Mouse (Mus musculus): ENCODE data around the gene Mrps6. TPM values are rescaled to one million over a fixed set of nuclear protein-coding genes. Genes with fewer than 3 reads are reported as not detected.

Mrps6 gene
- total and polyA plus RNA-seq, 3 experiments: 10.1 to 23.2 (median 16.6) TPM

DNA sequence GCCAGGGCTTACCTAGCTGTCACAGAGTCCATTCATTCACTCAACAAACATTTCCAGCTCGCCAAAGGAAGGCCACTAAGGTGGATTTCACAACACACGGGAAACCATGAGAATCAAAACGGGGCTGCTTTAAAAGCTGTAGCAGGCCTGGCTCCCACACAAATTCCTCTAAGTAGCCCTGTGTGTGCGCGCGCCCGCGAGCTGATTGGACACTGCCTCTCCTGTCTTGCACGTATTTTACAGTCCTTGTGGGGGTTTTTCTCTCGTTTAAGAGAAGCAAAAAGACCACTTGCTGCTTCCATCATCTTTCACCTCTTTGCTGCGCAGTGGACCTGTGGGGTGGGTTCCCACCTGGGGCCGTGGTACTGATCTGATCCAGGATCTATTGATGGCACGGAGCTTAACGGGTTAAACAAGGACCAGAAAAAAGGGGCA is 100.0 kb downstream of the Mrps6 start:
- TF ChIP-seq POLR2AphosphoS5 (IDR thresholded peaks at IDR 0.05; ENCODE audit: insufficient replicate concordance, low read depth, low read length) (no peak), GATA2 (IDR thresholded peaks at IDR 0.05; ENCODE audit: borderline replicate concordance, low read depth, low read length) (no peak), CTCF (IDR thresholded peaks at IDR 0.05; ENCODE audit: low read depth, low read length) (no peak), TAL1 (conservative IDR thresholded peaks at IDR 0.05; ENCODE audit: low read depth, low read length) (no peak), GATA1 (IDR thresholded peaks at IDR 0.05; ENCODE audit: borderline replicate concordance, low read length) (no peak)
- no peak for DNase-seq (ENCODE audit: low spot score)

DNA sequence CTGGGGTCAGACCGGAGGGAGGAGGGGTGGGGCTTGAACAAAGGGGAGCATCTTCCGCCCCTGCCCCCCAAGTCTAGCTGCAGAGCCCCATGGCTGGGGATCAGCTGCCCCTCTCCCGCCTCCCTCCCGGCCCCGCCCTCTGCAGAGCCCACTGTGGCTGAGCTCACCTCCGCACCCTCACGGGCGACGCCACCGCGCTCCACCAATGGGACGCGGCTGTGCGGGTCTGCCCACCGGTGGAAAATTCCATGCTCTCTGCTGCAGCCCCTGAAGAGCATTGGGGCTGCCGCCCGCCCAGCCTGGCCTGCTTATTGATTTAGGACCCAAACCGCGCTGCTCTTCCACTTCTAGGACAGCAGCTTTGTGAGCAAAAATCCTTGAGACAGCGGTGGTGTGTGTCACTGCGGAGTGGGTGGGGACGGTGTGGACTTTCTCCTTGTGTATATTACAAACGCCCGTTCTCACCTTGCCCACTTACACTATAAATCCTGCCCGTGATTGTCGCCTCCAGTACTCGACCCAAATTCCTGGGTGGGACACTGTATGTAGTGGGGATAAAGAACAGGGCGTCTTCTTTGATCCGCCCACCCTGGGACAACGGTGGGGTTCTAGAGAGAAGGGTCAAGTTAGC is 100.5 kb downstream of the Mrps6 start:
- DNase-seq (ENCODE audit: low spot score): no peak
- H3K4me3 ChIP-seq (ENCODE audit: low read depth, low read length): no peak overlapping the region
- peaks cover 14% of the 10 kb centered on the region; the same call in 1 of the 2 replicates for H3K27me3 ChIP-seq (ENCODE audit: insufficient read depth, low read length)
- TF ChIP-seq GATA2 (IDR thresholded peaks at IDR 0.05; ENCODE audit: borderline replicate concordance, low read depth, low read length) (no peak), GATA1 (IDR thresholded peaks at IDR 0.05; ENCODE audit: borderline replicate concordance, low read length) (no peak), POLR2AphosphoS5 (IDR thresholded peaks at IDR 0.05; ENCODE audit: insufficient replicate concordance, low read depth, low read length) (no peak), CTCF (IDR thresholded peaks at IDR 0.05; ENCODE audit: low read depth, low read length) (no peak), TAL1 (conservative IDR thresholded peaks at IDR 0.05; ENCODE audit: low read depth, low read length) (no peak)
- no peaks in the 10 kb centered on the region for H3K36me3 ChIP-seq (replicated peaks)
- H3K9me3 ChIP-seq (replicated peaks): no peaks in the 10 kb centered on the region
- no peaks in the 10 kb centered on the region for H3K4me1 ChIP-seq (ENCODE audit: insufficient read depth, low read depth, low read length)
- ATAC-seq (ENCODE audit: extremely low read depth, insufficient number of reproducible peaks, low FRiP score, poor library complexity, severe bottlenecking): no peak

More for the DNA sequence above, 100.0 kb downstream of the Mrps6 start:
- Histone ChIP-seq H3K4me1 (ENCODE audit: insufficient read depth, low read depth, low read length) (no peaks in the 10 kb centered on the region), H3K4me3 (ENCODE audit: low read depth, low read length) (no peak overlapping the region), H3K27me3 (ENCODE audit: insufficient read depth, low read length) (peaks cover 14% of the 10 kb centered on the region; the same call in 1 of the 2 replicates), H3K9me3 (replicated peaks) (no peaks in the 10 kb centered on the region), H3K36me3 (replicated peaks) (no peaks in the 10 kb centered on the region)
- no peak for ATAC-seq (ENCODE audit: extremely low read depth, insufficient number of reproducible peaks, low FRiP score, poor library complexity, severe bottlenecking)

DNA sequence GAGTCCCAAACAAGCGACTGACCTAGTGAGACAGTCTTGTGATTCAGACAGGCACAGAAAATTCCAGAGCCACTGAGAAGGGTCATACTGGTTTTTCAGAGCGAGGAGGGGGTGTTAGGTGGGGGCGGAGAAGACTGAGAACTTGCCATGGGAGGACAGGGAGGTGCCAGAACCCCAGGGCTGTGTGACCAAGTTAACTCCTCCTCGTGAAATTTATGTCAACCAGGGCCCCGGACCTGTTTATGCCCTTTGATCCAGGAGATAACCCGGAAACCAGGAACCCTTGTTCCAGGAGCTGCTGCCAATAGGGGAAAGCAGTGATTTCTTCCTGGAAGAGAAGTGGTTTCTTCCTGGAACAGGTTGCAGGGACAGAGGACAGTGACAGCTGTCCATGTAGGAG is 101.0 kb downstream of the Mrps6 start:
- no peaks in the 10 kb centered on the region for H3K4me1 ChIP-seq (ENCODE audit: insufficient read depth, low read depth, low read length)
- ATAC-seq (ENCODE audit: extremely low read depth, insufficient number of reproducible peaks, low FRiP score, poor library complexity, severe bottlenecking): no peak
- TF ChIP-seq CTCF (IDR thresholded peaks at IDR 0.05; ENCODE audit: low read depth, low read length) (no peak), TAL1 (conservative IDR thresholded peaks at IDR 0.05; ENCODE audit: low read depth, low read length) (no peak), POLR2AphosphoS5 (IDR thresholded peaks at IDR 0.05; ENCODE audit: insufficient replicate concordance, low read depth, low read length) (no peak), GATA2 (IDR thresholded peaks at IDR 0.05; ENCODE audit: borderline replicate concordance, low read depth, low read length) (no peak), GATA1 (IDR thresholded peaks at IDR 0.05; ENCODE audit: borderline replicate concordance, low read length) (no peak)
- no peaks in the 10 kb centered on the region for H3K9me3 ChIP-seq (replicated peaks)
- H3K36me3 ChIP-seq (replicated peaks): no peaks in the 10 kb centered on the region
- no peak overlapping the region for H3K4me3 ChIP-seq (ENCODE audit: low read depth, low read length)
- peaks cover 15% of the 10 kb centered on the region; the same call in 1 of the 2 replicates for H3K27me3 ChIP-seq (ENCODE audit: insufficient read depth, low read length)
- DNase-seq (ENCODE audit: low spot score): no peak

Other genes with a start within 250 kb of the Mrps6 start
- gene Gm49711, start within 50 bp of the Mrps6 start, total RNA-seq (2014; fragmentation: Nextera tagmentation): not detected in 2 replicates
- not detected in 2 replicates for gene Gm49711, start within 50 bp of the Mrps6 start, total RNA-seq (2017)
- 4.0 and 4.2 TPM in 2 replicates for gene Gm49711, start within 50 bp of the Mrps6 start, polyA plus RNA-seq (2012)
- 3.6 and 5.7 TPM in 2 replicates for gene Slc5a3, start 52 bp downstream of the Mrps6 start, total RNA-seq (2014; fragmentation: Nextera tagmentation)
- gene Slc5a3, start 52 bp downstream of the Mrps6 start, total RNA-seq (2017): 2.6 and 3.1 TPM in 2 replicates
- gene Slc5a3, start 52 bp downstream of the Mrps6 start, polyA plus RNA-seq (2012): 0.07 and 0.09 TPM in 2 replicates
- gene Kcne2, start 234.1 kb downstream of the Mrps6 start, total RNA-seq (2014; fragmentation: Nextera tagmentation): not detected in 2 replicates
- 0.11 TPM in 1 of 2 replicates, not detected in the other for gene Kcne2, start 234.1 kb downstream of the Mrps6 start, total RNA-seq (2017)
- gene Kcne2, start 234.1 kb downstream of the Mrps6 start, polyA plus RNA-seq (2012): not detected in 2 replicates
- gene Smim11, start 243.0 kb downstream of the Mrps6 start, total RNA-seq (2014; fragmentation: Nextera tagmentation): 23.1 and 24.8 TPM in 2 replicates
- gene Smim11, start 243.0 kb downstream of the Mrps6 start, total RNA-seq (2017): 82.4 and 107 TPM in 2 replicates
- 6.6 and 7.3 TPM in 2 replicates for gene Smim11, start 243.0 kb downstream of the Mrps6 start, polyA plus RNA-seq (2012)

All from G1E (cell line).